Mouse (Mus musculus): ENCODE measurements around the gene Ap1s3. TPM values are rescaled to one million over a fixed set of nuclear protein-coding genes. Genes with fewer than 3 reads are reported as not detected.

Ap1s3 gene
- 0.16 TPM in 1 of 2 replicates, not detected in the other for polyA plus RNA-seq (2015; fragmentation: Nextera tagmentation; extraction: Ambion mirVana)

DNA sequence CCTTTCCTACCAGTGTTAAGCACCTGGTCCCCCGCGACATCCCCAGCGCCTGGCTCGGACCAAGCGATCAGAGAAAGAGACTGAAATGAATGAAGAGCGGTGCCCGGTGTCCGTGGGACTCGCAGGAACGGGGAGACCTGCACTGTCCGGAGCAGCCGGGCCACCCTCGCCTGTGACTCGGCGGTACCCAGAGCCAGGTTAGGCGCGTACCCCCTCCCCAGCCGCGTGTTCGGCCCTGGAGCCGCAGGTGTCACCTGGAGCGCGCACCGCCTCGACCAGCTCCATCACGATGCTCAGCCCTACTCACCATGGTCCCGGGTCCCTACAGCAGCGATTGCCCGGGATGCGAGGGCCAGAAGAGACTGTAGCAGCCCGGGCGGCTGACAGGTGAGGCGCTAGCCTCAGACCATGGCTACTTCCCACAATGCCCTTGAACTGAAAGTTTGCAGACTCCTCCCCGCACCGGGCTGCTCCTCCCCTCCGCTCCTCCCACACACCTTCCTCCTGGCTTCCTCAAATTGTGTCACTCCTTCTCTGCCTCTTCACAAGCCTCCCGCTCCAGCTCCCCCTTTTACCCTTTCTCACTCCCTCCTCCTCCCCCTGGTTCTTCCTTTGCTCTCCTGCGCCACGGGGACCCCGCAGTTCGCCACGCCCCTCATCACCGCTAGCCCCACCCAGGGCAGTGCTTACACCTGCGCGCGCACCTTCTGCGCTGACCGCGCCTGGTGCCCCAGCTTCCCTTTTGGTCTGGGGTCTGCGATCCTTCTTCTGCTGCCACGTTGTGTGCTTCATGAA lies at the start of gene Ap1s3:
TSS of gene Ap1s3 (minus strand) at position 430 of the 795 bp plus-strand sequence.
- no peaks in the 10 kb centered on the region for H3K9me3 ChIP-seq (replicated peaks; ENCODE audit: control insufficient read depth, low read length, poor library complexity, severe bottlenecking)
- peaks cover 9% of the 10 kb centered on the region for H3K4me1 ChIP-seq (ENCODE audit: control insufficient read depth, insufficient read depth, low read length)
- H3K27me3 ChIP-seq (ENCODE audit: control insufficient read depth, insufficient read depth, low read depth, low read length) = peaks cover 22% of the 10 kb centered on the region
- peak within 1 kb of the TSS; percentile 98 for H3K4me2 ChIP-seq (ENCODE audit: low read length)
- H3K9ac ChIP-seq (ENCODE audit: low read depth, low read length) = peak within 1 kb of the TSS; percentile 71
- H3K36me3 ChIP-seq (ENCODE audit: control insufficient read depth, insufficient read depth, low read length) = no peaks in the 10 kb centered on the region
- under 1% methylated on average over 51 of the region's 51 CpGs for WGBS
- peak; percentile 93 for ATAC-seq
- H3K4me3 ChIP-seq (ENCODE audit: low read depth, low read length) = peak within 1 kb of the TSS; percentile 59
- H3K27ac ChIP-seq (ENCODE audit: low read length) = no peak within 1 kb of the TSS

DNA sequence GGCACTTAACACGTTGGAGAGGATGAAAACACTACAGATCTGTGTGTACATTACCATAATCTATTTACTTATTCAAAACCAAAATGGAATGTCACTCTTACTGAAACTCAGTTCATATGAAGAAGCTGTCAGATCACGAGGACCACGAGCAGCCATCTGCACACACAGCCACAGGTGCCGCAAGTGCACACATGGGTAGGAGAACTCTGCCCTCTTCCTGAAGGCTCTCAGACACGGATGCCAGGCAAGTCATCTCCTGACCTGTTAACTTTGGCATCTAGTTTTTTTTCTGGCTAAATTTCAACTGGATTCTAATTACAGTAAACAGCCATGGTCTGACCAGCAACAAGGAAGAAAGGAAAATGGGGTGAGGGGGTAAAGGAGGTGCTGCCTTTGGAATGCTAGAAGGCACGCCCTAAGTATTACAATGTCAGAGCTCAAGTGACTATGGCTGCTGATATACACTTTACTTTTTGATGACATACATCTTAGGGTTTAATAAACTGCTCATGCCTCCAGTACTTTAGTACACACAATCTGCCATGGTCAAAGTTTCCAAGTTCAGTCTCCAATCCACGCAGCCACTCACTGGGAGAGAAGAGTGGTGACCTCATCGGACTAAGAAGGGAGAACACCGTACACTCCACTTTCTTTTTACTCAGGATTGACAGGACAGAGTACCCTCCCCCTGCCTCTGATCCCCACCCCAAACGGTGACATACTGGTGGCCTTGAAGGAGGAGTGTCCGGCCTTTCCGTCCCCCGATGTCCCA lies 42.6 kb upstream of the Ap1s3 start:
- no peaks in the 10 kb centered on the region for H3K9me3 ChIP-seq (replicated peaks; ENCODE audit: control insufficient read depth, low read length, poor library complexity, severe bottlenecking)
- 90% methylated on average over 13 of the region's 13 CpGs for whole genome bisulfite sequencing
- no peak overlapping the region for H3K4me3 ChIP-seq (ENCODE audit: low read depth, low read length)
- no peaks in the 10 kb centered on the region; the same call in 1 of the 2 replicates for H3K4me1 ChIP-seq (ENCODE audit: control insufficient read depth, insufficient read depth, low read length)
- H3K9ac ChIP-seq (ENCODE audit: low read depth, low read length) = no peak overlapping the region
- ATAC-seq = 0 out of 2 replicates have a peak, but pooled peaks have one; percentile 42
- peaks cover 19% of the 10 kb centered on the region; the same call in 1 of the 2 replicates for H3K36me3 ChIP-seq (ENCODE audit: control insufficient read depth, insufficient read depth, low read length)
- H3K27ac ChIP-seq (ENCODE audit: low read length) = no peak overlapping the region
- no peaks in the 10 kb centered on the region for H3K27me3 ChIP-seq (ENCODE audit: control insufficient read depth, insufficient read depth, low read depth, low read length)
- no peak overlapping the region for H3K4me2 ChIP-seq (ENCODE audit: low read length)

DNA sequence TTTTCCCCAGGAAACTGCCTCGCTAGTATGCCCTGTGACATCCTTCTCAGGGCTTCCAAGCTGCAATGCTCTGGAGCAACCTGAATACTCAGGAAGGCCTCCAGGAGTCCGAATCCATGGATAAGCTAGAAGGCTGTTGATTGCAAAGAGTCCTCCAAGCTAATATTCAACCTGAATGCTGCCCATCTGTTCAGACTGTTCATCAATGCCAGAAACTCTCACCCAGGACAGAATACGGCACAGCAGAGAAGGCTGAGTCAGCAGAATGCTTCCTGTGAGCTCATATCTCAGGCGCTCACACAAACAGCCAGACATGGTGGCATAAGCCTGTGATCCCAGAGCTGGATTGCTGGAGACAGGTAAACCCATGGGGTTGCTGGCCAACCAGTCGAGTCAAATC lies 41.3 kb upstream of the Ap1s3 start:
- 92% methylated on average over 5 of the region's 5 CpGs for WGBS
- no peak overlapping the region for H3K4me3 ChIP-seq (ENCODE audit: low read depth, low read length)
- no peak for ATAC-seq
- H3K36me3 ChIP-seq (ENCODE audit: control insufficient read depth, insufficient read depth, low read length) = peaks cover 23% of the 10 kb centered on the region
- H3K4me1 ChIP-seq (ENCODE audit: control insufficient read depth, insufficient read depth, low read length) = no peaks in the 10 kb centered on the region; the same call in 1 of the 2 replicates
- no peaks in the 10 kb centered on the region for H3K9me3 ChIP-seq (replicated peaks; ENCODE audit: control insufficient read depth, low read length, poor library complexity, severe bottlenecking)
- no peaks in the 10 kb centered on the region for H3K27me3 ChIP-seq (ENCODE audit: control insufficient read depth, insufficient read depth, low read depth, low read length)
- H3K27ac ChIP-seq (ENCODE audit: low read length) = no peak overlapping the region
- no peak overlapping the region for H3K9ac ChIP-seq (ENCODE audit: low read depth, low read length)
- no peak overlapping the region for H3K4me2 ChIP-seq (ENCODE audit: low read length)

- H3K27me3 ChIP-seq (ENCODE audit: control insufficient read depth, insufficient read depth, low read depth, low read length) = no peaks in the 10 kb centered on the region
- H3K9me3 ChIP-seq (replicated peaks; ENCODE audit: control insufficient read depth, low read length, poor library complexity, severe bottlenecking) = no peaks in the 10 kb centered on the region
- no peak for ATAC-seq
- no peak overlapping the region for H3K4me3 ChIP-seq (ENCODE audit: low read depth, low read length)
- peaks cover 30% of the 10 kb centered on the region for H3K36me3 ChIP-seq (ENCODE audit: control insufficient read depth, insufficient read depth, low read length)
- no peak overlapping the region for H3K27ac ChIP-seq (ENCODE audit: low read length)
- 85% methylated on average over 18 of the region's 18 CpGs for WGBS
- no peak overlapping the region for H3K9ac ChIP-seq (ENCODE audit: low read depth, low read length)
- no peak overlapping the region for H3K4me2 ChIP-seq (ENCODE audit: low read length)
- no peaks in the 10 kb centered on the region; the same call in 1 of the 2 replicates for H3K4me1 ChIP-seq (ENCODE audit: control insufficient read depth, insufficient read depth, low read length)
Observed at GRCm38 (mm10) chr1:79711147-79712126, 39.7 kb upstream of the Ap1s3 start.

GRCm38 (mm10) chr1:79710678-79711077 lies 38.9 kb upstream of the Ap1s3 start:
- Histone ChIP-seq H3K27me3 (ENCODE audit: control insufficient read depth, insufficient read depth, low read depth, low read length) (no peaks in the 10 kb centered on the region), H3K4me1 (ENCODE audit: control insufficient read depth, insufficient read depth, low read length) (no peaks in the 10 kb centered on the region; the same call in 1 of the 2 replicates), H3K9me3 (replicated peaks; ENCODE audit: control insufficient read depth, low read length, poor library complexity, severe bottlenecking) (no peaks in the 10 kb centered on the region), H3K27ac (ENCODE audit: low read length) (no peak overlapping the region; the same call in 1 of the 2 replicates), H3K9ac (ENCODE audit: low read depth, low read length) (no peak overlapping the region), H3K36me3 (ENCODE audit: control insufficient read depth, insufficient read depth, low read length) (peaks cover 31% of the 10 kb centered on the region), H3K4me3 (ENCODE audit: low read depth, low read length) (no peak overlapping the region), H3K4me2 (ENCODE audit: low read length) (no peak overlapping the region)
- WGBS = 43% methylated on average over 4 of the region's 4 CpGs
- ATAC-seq = 0 out of 2 replicates have a peak, but pooled peaks have one; percentile 62

GRCm38 (mm10) chr1:79710216-79710615 lies 38.4 kb upstream of the Ap1s3 start:
- no peaks in the 10 kb centered on the region for H3K27me3 ChIP-seq (ENCODE audit: control insufficient read depth, insufficient read depth, low read depth, low read length)
- no peaks in the 10 kb centered on the region; the same call in 1 of the 2 replicates for H3K4me1 ChIP-seq (ENCODE audit: control insufficient read depth, insufficient read depth, low read length)
- H3K4me3 ChIP-seq (ENCODE audit: low read depth, low read length) = no peak overlapping the region
- peak overlapping the region; percentile 50; the same call in 1 of the 2 replicates for H3K27ac ChIP-seq (ENCODE audit: low read length)
- H3K4me2 ChIP-seq (ENCODE audit: low read length) = no peak overlapping the region
- peaks cover 31% of the 10 kb centered on the region for H3K36me3 ChIP-seq (ENCODE audit: control insufficient read depth, insufficient read depth, low read length)
- H3K9ac ChIP-seq (ENCODE audit: low read depth, low read length) = no peak overlapping the region
- no peaks in the 10 kb centered on the region for H3K9me3 ChIP-seq (replicated peaks; ENCODE audit: control insufficient read depth, low read length, poor library complexity, severe bottlenecking)
- ATAC-seq = no peak
- 73% methylated on average over 8 of the region's 8 CpGs for WGBS

DNA sequence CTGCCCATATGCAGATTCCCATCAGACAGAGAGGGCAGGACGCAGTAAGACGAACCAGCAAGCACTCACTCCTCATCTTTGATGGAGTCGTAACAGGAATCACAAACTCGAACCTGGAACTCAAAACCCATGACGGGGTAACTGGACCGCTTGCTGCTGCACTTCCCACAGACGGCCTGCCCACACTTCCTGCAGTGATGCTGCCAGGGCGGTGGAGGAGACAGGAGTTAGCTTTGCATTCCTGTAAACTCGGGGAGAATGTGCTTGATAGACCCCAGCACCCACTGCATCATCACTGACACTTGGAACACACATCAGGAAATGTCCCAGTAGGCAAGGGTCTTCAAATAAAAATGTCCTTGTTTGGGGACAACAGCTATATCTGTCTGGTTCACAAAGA lies 35.6 kb upstream of the Ap1s3 start:
- H3K4me1 ChIP-seq (ENCODE audit: control insufficient read depth, insufficient read depth, low read length) = no peaks in the 10 kb centered on the region; the same call in 1 of the 2 replicates
- H3K9me3 ChIP-seq (replicated peaks; ENCODE audit: control insufficient read depth, low read length, poor library complexity, severe bottlenecking) = no peaks in the 10 kb centered on the region
- peaks cover 19% of the 10 kb centered on the region for H3K36me3 ChIP-seq (ENCODE audit: control insufficient read depth, insufficient read depth, low read length)
- WGBS = 90% methylated on average over 9 of the region's 9 CpGs
- H3K9ac ChIP-seq (ENCODE audit: low read depth, low read length) = no peak overlapping the region
- no peak overlapping the region for H3K4me3 ChIP-seq (ENCODE audit: low read depth, low read length)
- H3K27ac ChIP-seq (ENCODE audit: low read length) = no peak overlapping the region
- no peaks in the 10 kb centered on the region for H3K27me3 ChIP-seq (ENCODE audit: control insufficient read depth, insufficient read depth, low read depth, low read length)
- no peak overlapping the region for H3K4me2 ChIP-seq (ENCODE audit: low read length)
- ATAC-seq = no peak

DNA sequence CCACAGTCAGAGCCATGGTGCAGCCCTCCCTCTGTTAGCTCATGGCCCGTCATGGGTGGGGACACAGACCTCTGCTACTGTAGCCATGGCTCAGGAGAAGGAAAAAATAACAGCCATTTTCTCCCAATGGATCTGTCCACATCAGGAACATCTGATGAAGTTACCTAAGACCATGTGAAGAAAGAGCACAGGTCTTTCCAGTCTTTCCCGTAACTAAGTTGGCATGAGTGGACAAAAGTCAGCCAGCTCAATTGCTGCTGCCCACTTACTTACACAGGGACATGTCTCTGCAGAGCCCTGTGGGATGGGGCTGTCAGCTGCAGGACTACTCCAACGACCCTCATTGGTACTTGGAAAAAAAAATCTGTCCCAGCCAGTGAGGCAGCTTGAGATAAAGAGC lies 34.9 kb upstream of the Ap1s3 start:
- Histone ChIP-seq H3K9ac (ENCODE audit: low read depth, low read length) (no peak overlapping the region), H3K4me3 (ENCODE audit: low read depth, low read length) (no peak overlapping the region), H3K4me1 (ENCODE audit: control insufficient read depth, insufficient read depth, low read length) (no peaks in the 10 kb centered on the region; the same call in 1 of the 2 replicates), H3K9me3 (replicated peaks; ENCODE audit: control insufficient read depth, low read length, poor library complexity, severe bottlenecking) (no peaks in the 10 kb centered on the region), H3K27ac (ENCODE audit: low read length) (no peak overlapping the region), H3K27me3 (ENCODE audit: control insufficient read depth, insufficient read depth, low read depth, low read length) (no peaks in the 10 kb centered on the region), H3K36me3 (ENCODE audit: control insufficient read depth, insufficient read depth, low read length) (peaks cover 20% of the 10 kb centered on the region), H3K4me2 (ENCODE audit: low read length) (no peak overlapping the region)
- WGBS = 88% methylated on average over 3 of the region's 3 CpGs
- no peak for ATAC-seq

Measured in midbrain, embryonic 16.5 days (tissue).